Mouse (Mus musculus) neural tube, embryonic 12.5 days (tissue): Measurements from ENCODE around the gene Dntt. TPM values are rescaled to one million over a fixed set of nuclear protein-coding genes. Genes with fewer than 3 reads are reported as not detected.

Source experiments
- ATAC-seq: fragments of 200-750 bp; cut with Nextera tagmentation; 2 replicates; pipeline ENCODE4 v1.8.0; 2017; ENCODE audit warnings: low read depth, mild to moderate bottlenecking, moderate TSS enrichment, moderate library complexity; ENCODE audit not compliant: low FRiP score
- H3K27ac ChIP-seq: fragments of 300-500 bp; sonication (generic); 2 replicates; pipeline ENCODE4 v1.5.1; 2016
- H3K27me3 ChIP-seq: fragments of 300-500 bp; sonication (generic); replicated peaks from 2 replicates; pipeline ENCODE4 v1.6.1; 2016; ENCODE audit warnings: mild to moderate bottlenecking
- H3K36me3 ChIP-seq: fragments of 300-500 bp; sonication (generic); 2 replicates; pipeline ENCODE4 v1.6.1; 2016; ENCODE audit warnings: mild to moderate bottlenecking
- H3K4me1 ChIP-seq: fragments of 300-500 bp; sonication (generic); 2 replicates; pipeline ENCODE4 v1.6.1; 2016
- H3K4me2 ChIP-seq: fragments of 300-500 bp; sonication (generic); replicated peaks from 2 replicates; pipeline ENCODE4 v1.6.1; 2016; ENCODE audit warnings: mild to moderate bottlenecking
- H3K4me3 ChIP-seq: fragments of 300-500 bp; sonication (generic); 2 replicates; pipeline ENCODE4 v1.5.1; 2016
- H3K9ac ChIP-seq: fragments of 300-500 bp; sonication (generic); 2 replicates; pipeline ENCODE4 v1.6.1; 2016; ENCODE audit warnings: mild to moderate bottlenecking
- H3K9me3 ChIP-seq: fragments of 300-500 bp; sonication (generic); 2 replicates; pipeline ENCODE4 v1.6.1; 2016; ENCODE audit warnings: mild to moderate bottlenecking
- WGBS: fragments of 180-500 bp; shearing (Covaris S2); methylation state at CpG from one replicate; pipeline ENCODE4 v1.1.7; 2016; 5-methylcytosine and 5-hydroxymethylcytosine counted together
- polyA plus RNA-seq: library from polyadenylated mRNA; unstranded; fragments of >200 nt; fragmentation: Nextera tagmentation; extraction: Ambion mirVana; gene quantifications from 2 replicates; pipeline ENCODE4 v1.2.1, GENCODE M21; 2016

Gene Dntt
- polyA plus RNA-seq, 1 experiment from 2014 or later: 0.15 TPM

DNA sequence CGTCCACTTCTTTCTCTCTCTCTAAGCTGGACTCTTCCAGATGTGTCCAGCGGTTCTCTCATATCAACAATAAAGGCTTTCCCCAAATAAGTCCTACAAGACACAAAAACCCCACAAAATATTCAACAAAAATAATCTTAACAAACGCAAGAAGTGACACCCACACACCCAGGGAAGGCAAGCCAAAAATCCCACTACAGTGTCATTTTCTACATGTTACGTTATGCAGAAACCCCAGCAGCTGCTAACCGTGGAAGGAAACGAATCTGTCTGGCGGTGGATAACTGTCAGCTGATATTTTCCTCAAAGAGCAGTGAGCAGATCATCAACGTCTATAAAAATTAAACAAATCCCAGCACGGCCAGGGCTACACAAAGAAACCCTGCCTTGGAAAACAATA, 15.1 kb upstream of the Dntt start:
- no peaks in the 10 kb centered on the region for H3K4me1 ChIP-seq
- H3K4me2 ChIP-seq: no peak overlapping the region
- H3K36me3 ChIP-seq: no peaks in the 10 kb centered on the region
- no peak overlapping the region for H3K27ac ChIP-seq
- no peak overlapping the region for H3K4me3 ChIP-seq
- 44% methylated on average over 9 of the region's 9 CpGs for WGBS
- no peaks in the 10 kb centered on the region; the same call in 1 of the 2 replicates for H3K27me3 ChIP-seq
- no peak for ATAC-seq
- no peak overlapping the region for H3K9ac ChIP-seq
- no peaks in the 10 kb centered on the region for H3K9me3 ChIP-seq

DNA sequence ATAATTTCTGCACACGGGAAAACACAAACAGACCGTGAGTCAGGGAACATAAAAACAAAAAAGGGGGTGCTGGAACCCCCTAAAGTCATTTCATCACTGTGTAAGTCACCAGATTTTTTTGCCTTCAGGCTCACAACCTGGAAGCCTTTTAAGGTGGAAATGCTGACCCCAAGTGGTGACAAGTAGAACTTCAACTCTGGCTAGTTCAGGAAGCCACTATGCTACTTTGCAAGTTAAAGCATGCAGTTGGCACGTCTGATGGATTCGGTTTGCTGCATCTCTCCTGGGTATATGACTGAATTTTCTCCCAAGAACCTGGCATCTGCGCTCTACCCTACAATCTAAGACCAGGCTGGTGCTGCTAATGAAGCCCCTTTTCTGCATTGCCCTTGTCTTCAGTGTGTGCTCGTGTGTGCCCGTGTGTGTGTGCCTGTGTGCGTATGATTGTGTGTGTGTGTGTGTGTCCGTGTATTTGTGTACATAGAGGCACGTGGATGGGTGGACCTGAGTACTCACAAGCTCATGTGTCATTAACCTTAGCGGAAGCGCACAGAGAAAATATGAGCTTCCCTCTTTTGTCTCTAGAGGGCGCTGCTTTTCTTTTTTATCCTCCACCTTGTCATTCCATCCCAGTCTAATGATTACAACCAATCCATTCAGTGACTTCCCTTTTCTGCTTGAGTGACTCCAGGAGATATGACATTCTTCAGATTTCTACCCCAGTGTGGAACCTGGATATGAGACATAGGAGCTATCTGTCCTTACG, 12.9 kb upstream of the Dntt start:
- Histone ChIP-seq H3K27ac (no peak overlapping the region), H3K27me3 (no peaks in the 10 kb centered on the region; the same call in 1 of the 2 replicates), H3K4me1 (no peaks in the 10 kb centered on the region), H3K4me3 (no peak overlapping the region), H3K36me3 (no peaks in the 10 kb centered on the region), H3K9me3 (no peaks in the 10 kb centered on the region), H3K9ac (no peak overlapping the region), H3K4me2 (peak overlapping the region; percentile 54)
- 19% methylated on average over 14 of the region's 14 CpGs for WGBS
- ATAC-seq: peak; percentile 44

DNA sequence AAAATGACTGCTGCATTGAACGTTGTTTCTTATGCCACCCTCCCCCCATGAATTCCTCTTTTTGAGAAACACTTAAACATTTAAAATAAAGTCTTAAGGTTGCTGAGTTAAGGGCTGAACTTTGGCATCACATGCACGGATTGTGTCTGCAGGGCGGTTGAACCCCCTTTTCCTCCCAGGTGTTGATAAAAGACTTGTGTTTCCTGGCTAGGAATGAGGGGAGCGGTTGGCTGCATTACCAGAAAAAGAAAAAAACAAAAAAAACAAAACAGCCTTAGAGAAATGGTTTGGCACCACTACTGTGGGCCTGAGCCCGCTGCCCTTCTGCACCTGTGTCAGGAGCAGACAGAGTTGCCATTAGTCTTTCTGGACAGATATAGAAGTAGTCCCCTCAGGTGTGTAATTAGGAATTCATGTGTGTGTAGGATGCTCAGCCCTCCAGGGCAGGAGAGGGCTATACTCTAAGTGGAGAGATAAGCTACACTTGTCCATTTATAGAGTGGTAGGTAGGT, 9.9 kb upstream of the Dntt start:
- no peak for ATAC-seq
- H3K9me3 ChIP-seq: no peaks in the 10 kb centered on the region
- no peak overlapping the region for H3K9ac ChIP-seq

DNA sequence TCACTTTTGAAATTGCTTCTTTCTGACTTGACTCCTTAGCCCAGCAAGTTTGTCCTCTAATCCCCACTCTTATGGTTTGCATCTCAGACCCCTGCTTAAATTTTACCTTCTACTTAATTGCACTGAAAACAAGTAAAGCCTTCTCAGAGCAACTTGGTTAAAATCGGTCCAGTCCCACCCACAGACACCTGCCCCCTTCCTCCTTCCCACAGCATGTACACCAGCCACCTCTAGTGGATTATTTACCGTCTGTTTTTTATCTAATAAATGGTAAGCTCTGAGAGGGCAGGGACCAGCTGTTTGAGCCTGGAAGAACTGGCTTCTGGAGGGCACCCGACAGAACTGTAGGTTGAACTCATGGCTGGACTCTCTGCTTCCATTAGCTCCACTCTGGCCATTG, 8.5 kb upstream of the Dntt start:
- Histone ChIP-seq H3K27me3 (no peaks in the 10 kb centered on the region; the same call in 1 of the 2 replicates), H3K27ac (no peak overlapping the region), H3K9ac (no peak overlapping the region), H3K4me2 (no peak overlapping the region), H3K4me3 (no peak overlapping the region), H3K36me3 (no peaks in the 10 kb centered on the region), H3K4me1 (no peaks in the 10 kb centered on the region), H3K9me3 (no peaks in the 10 kb centered on the region)
- WGBS: 79% methylated on average over 3 of the region's 3 CpGs
- ATAC-seq: no peak

More for the DNA sequence above, 9.9 kb upstream of the Dntt start:
- no peaks in the 10 kb centered on the region for H3K36me3 ChIP-seq
- 86% methylated on average over 5 of the region's 5 CpGs for WGBS
- H3K27ac ChIP-seq: no peak overlapping the region
- H3K4me2 ChIP-seq: no peak overlapping the region
- no peaks in the 10 kb centered on the region; the same call in 1 of the 2 replicates for H3K27me3 ChIP-seq
- H3K4me3 ChIP-seq: no peak overlapping the region
- H3K4me1 ChIP-seq: no peaks in the 10 kb centered on the region

DNA sequence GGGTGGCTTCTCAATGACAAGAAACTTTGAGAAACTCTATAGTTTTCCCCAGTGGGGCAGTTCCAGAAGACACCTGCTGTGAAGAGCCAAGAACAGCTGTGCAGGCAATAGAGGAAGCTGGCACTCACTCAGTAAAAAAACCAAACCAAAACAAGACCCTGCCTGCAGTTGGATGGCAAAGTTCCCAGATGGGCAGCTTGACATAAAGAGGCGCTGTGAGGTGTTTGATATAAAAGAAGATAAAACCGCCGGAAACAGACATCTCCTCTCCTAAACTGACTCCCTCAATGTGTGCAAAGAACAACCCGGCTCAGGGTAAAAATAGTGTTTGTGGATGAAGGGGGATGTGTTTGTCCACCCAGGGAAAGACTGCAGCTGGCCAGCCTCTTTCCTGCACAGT, 6.8 kb upstream of the Dntt start:
- no peaks in the 10 kb centered on the region for H3K9me3 ChIP-seq
- no peaks in the 10 kb centered on the region for H3K4me1 ChIP-seq
- H3K4me3 ChIP-seq: no peak overlapping the region
- no peak for ATAC-seq
- no peaks in the 10 kb centered on the region for H3K36me3 ChIP-seq
- H3K4me2 ChIP-seq: no peak overlapping the region
- WGBS: 91% methylated on average over 4 of the region's 4 CpGs
- H3K27me3 ChIP-seq: no peaks in the 10 kb centered on the region; the same call in 1 of the 2 replicates
- H3K27ac ChIP-seq: no peak overlapping the region
- H3K9ac ChIP-seq: no peak overlapping the region

DNA sequence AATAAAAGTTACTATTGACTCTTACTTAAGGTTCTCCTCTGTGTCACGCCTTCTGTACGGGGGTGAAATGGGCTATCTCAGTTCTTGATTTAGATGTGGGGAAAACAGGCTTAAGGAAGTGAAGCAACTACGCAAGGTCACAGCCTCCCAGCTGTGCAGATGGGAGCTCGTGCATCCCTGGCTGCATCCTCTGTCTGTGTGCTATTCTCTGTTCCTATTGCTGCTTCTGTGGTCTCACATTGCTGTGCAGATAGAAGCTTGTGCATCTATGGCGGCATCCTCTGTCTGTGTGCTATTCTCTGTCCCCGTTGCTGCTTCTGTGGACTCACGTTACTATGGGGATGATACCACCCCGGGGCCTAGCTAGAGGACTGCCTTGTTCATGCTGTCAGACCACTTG, 2.5 kb upstream of the Dntt start:
- H3K36me3 ChIP-seq: no peaks in the 10 kb centered on the region
- H3K4me3 ChIP-seq: no peak overlapping the region
- 86% methylated on average over 8 of the region's 8 CpGs for WGBS
- H3K27ac ChIP-seq: no peak overlapping the region
- no peak for ATAC-seq
- H3K4me1 ChIP-seq: no peaks in the 10 kb centered on the region
- H3K4me2 ChIP-seq: no peak overlapping the region
- no peaks in the 10 kb centered on the region for H3K27me3 ChIP-seq
- no peaks in the 10 kb centered on the region for H3K9me3 ChIP-seq
- no peak overlapping the region for H3K9ac ChIP-seq

DNA sequence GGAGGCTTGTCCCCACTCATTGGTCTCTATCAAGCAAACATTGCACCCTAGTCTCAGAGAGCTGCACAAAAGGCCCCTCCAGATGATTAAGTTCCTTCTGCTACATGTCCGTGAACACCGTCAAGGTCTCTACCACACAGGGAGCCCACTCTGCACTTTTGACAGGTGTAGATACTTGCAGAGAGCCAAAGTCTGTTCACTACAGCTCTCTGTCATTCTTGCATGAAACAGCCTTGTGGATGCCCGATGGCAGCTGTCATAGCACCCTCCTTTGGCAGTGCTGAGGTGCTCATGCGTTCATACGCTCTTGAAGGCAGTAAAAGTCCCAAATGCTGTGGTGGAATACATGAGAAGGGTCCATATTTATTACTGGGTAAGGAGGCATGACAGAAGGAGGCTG, 2.1 kb upstream of the Dntt start:
- Histone ChIP-seq H3K27me3 (no peaks in the 10 kb centered on the region), H3K9ac (no peak overlapping the region), H3K4me2 (no peak overlapping the region), H3K9me3 (no peaks in the 10 kb centered on the region), H3K27ac (no peak overlapping the region), H3K36me3 (no peaks in the 10 kb centered on the region), H3K4me3 (no peak overlapping the region), H3K4me1 (no peaks in the 10 kb centered on the region)
- WGBS: 91% methylated on average over 5 of the region's 5 CpGs
- ATAC-seq: no peak

DNA sequence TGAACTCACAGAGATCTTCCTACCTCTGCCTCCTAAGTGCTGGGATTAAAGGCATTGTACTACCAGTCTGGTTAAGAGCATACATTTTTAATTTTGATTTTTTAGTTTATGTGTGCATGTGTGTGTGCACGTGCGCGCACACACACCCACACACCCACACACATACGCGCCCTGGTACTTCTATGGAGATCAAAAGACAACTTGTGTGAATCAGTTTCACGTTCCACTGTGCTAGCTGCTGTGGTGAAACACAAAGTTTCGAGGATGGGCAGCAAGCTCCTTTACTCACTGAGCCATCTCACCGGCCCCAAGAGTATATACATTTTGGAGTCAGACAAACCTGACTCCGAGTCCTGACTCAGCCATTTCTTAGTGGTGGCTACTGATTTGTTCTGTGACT, 1.5 kb upstream of the Dntt start:
- no peak overlapping the region for H3K4me3 ChIP-seq
- no peaks in the 10 kb centered on the region for H3K27me3 ChIP-seq
- ATAC-seq: no peak
- no peak overlapping the region for H3K27ac ChIP-seq
- H3K4me2 ChIP-seq: no peak overlapping the region
- no peak overlapping the region for H3K9ac ChIP-seq
- H3K4me1 ChIP-seq: no peaks in the 10 kb centered on the region
- 94% methylated on average over 9 of the region's 9 CpGs for WGBS
- no peaks in the 10 kb centered on the region for H3K9me3 ChIP-seq
- H3K36me3 ChIP-seq: no peaks in the 10 kb centered on the region

DNA sequence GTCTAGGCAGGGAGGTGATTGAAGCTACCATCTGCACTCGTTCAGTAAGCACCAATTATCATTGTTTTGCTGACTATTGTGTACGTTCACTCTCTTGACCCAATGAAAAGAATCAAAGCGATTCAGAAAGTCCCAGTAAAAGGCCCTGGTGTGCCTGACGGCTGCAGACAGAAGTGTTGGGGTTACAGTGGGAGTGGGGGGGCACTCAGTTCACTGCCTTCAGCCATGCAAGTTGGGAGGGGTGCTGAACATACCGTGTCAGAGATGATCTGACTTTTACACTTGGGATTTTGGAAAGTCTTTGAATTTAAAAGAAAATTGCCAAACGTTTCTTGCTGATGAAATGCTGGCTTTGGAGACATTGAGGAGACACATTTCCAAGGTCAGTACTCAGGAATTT, 1.1 kb downstream of the Dntt start:
- WGBS: 39% methylated on average over 6 of the region's 6 CpGs
- H3K27me3 ChIP-seq: no peaks in the 10 kb centered on the region
- ATAC-seq: no peak
- H3K27ac ChIP-seq: no peak overlapping the region
- no peaks in the 10 kb centered on the region for H3K4me1 ChIP-seq
- H3K9me3 ChIP-seq: no peaks in the 10 kb centered on the region
- no peak overlapping the region for H3K9ac ChIP-seq
- H3K36me3 ChIP-seq: no peaks in the 10 kb centered on the region
- no peak overlapping the region for H3K4me3 ChIP-seq
- no peak overlapping the region for H3K4me2 ChIP-seq

DNA sequence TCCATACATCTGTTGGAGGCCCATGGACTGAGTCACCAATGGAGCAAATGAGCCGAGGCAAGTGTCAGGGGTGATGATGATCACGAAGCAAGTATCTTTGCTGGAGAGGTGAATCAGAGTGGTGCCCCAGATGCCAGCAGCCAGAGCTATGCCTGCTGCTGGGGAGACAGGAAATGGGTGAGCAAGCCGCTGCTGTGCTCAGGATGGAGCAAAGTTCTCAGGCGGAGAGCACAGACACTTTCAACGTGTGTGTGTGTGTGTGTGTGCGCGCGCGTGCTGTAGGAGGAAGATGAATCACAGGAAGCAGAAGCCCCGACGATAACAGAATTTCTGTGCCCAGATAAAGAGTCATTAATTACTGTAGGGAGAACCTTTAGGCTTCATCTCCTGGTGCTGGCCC, 1.9 kb downstream of the Dntt start:
- H3K36me3 ChIP-seq: no peaks in the 10 kb centered on the region
- H3K27me3 ChIP-seq: no peaks in the 10 kb centered on the region
- no peak overlapping the region for H3K27ac ChIP-seq
- H3K4me1 ChIP-seq: no peaks in the 10 kb centered on the region
- H3K9me3 ChIP-seq: no peaks in the 10 kb centered on the region
- WGBS: 85% methylated on average over 11 of the region's 11 CpGs
- H3K4me3 ChIP-seq: no peak overlapping the region
- ATAC-seq: no peak
- H3K4me2 ChIP-seq: no peak overlapping the region
- H3K9ac ChIP-seq: no peak overlapping the region

DNA sequence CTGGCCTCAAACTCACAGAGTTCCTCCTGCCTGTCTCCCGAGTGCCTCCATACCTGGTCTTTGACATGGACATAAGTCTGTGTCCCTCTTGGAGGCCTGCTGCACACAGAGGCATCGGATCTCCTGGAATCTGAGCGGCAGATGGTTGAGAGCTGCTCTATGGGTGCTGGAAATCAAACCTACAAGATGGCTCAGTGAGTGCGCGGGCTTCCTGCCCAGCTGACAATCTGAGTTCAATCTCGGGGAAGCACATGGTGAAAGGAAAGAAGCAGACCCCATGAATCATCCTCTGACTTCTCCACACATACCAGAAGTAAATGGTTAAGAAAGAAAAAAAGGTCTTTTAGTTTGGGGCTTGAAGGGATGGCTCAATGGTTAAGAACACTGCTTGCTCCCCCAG, 2.8 kb downstream of the Dntt start:
- no peak overlapping the region for H3K4me2 ChIP-seq
- H3K9me3 ChIP-seq: no peaks in the 10 kb centered on the region

DNA sequence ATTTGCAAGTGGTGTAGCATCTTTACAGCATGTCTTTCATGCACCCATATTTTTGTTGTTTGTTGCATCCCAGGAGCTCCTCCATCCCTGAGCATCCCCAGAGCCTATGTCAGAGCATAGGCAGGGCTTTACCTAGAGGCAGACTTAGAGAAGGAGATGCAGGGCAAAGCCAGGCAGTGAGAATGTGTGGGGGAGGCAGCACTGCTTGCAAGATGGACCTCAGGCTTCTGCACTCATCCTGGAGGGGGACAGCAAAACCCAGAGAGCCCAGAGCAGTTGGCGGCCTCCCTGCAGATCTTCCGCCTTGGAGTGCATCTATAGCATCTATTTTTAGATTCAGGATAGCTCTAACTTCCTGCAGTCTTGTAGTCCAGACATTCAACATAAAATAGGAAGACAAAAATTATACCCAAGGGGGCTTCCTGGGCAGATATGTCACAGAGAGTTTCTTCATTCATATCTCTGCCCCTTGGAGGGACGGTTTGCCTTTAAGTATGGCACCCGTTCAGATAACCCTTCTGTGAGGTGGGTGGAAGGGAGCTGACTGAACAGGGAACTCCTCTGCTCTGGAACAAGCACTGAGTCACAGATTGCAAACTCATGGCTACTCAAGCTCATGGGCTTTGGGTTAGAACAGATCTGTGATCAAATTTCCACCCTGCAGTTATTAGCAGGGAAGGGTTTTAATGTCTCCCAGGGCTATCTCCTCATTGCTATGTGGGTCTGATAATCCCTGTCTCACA, 6.9 kb downstream of the Dntt start:
- H3K4me2 ChIP-seq: no peak overlapping the region
- no peak for ATAC-seq
- H3K27me3 ChIP-seq: no peaks in the 10 kb centered on the region
- no peaks in the 10 kb centered on the region for H3K4me1 ChIP-seq
- no peak overlapping the region for H3K9ac ChIP-seq
- WGBS: 77% methylated on average over 4 of the region's 4 CpGs
- H3K27ac ChIP-seq: no peak overlapping the region
- no peak overlapping the region for H3K4me3 ChIP-seq
- no peaks in the 10 kb centered on the region for H3K9me3 ChIP-seq
- no peaks in the 10 kb centered on the region for H3K36me3 ChIP-seq

More for the DNA sequence above, 2.8 kb downstream of the Dntt start:
- Histone ChIP-seq H3K9ac (no peak overlapping the region), H3K4me3 (no peak overlapping the region), H3K4me1 (no peaks in the 10 kb centered on the region), H3K36me3 (no peaks in the 10 kb centered on the region), H3K27me3 (no peaks in the 10 kb centered on the region), H3K27ac (no peak overlapping the region)
- WGBS: 85% methylated on average over 6 of the region's 6 CpGs
- no peak for ATAC-seq
